Mouse (Mus musculus) neural tube, embryonic 14.5 days (tissue): ENCODE results near the gene Ccdc138. TPM values are rescaled to one million over a fixed set of nuclear protein-coding genes. Genes with fewer than 3 reads are reported as not detected.
A peak's percentile ranks its signal among the peaks of the same experiment; 100 is the strongest.

Experiments
- ATAC-seq: fragments of 200-750 bp; cut with Nextera tagmentation; 2 replicates; pipeline ENCODE4 v1.8.0; 2017; ENCODE audit warnings: low read depth, mild to moderate bottlenecking, moderate TSS enrichment, moderate library complexity
- H3K27ac ChIP-seq: fragments of 300-500 bp; sonication (generic); 2 replicates; pipeline ENCODE4 v1.5.1; 2014; ENCODE audit warnings: low read depth, mild to moderate bottlenecking, control low read depth, low read length, moderate library complexity, mixed read lengths
- H3K27me3 ChIP-seq: fragments of 300-500 bp; sonication (generic); 2 replicates; pipeline ENCODE4 v1.6.1; 2014; ENCODE audit warnings: low read length; ENCODE audit not compliant: control insufficient read depth, insufficient read depth
- H3K36me3 ChIP-seq: fragments of 300-500 bp; sonication (generic); 2 replicates; pipeline ENCODE4 v1.6.1; 2014; ENCODE audit warnings: low read length, mixed read lengths; ENCODE audit not compliant: control insufficient read depth, insufficient read depth
- H3K4me1 ChIP-seq: fragments of 300-500 bp; sonication (generic); 2 replicates; pipeline ENCODE4 v1.6.1; 2014; ENCODE audit warnings: low read length; ENCODE audit not compliant: control insufficient read depth, insufficient read depth
- H3K4me2 ChIP-seq: fragments of 300-500 bp; sonication (generic); 2 replicates; pipeline ENCODE4 v1.6.1; 2014; ENCODE audit warnings: mild to moderate bottlenecking, low read depth, low read length, control low read depth
- H3K4me3 ChIP-seq: fragments of 300-500 bp; sonication (generic); 2 replicates; pipeline ENCODE4 v1.5.1; 2014; ENCODE audit warnings: low read depth, low read length, control low read depth, mixed read lengths
- H3K9ac ChIP-seq: fragments of 300-500 bp; sonication (generic); replicated peaks from 2 replicates; pipeline ENCODE4 v1.6.1; 2014; ENCODE audit warnings: low read depth, mild to moderate bottlenecking, control low read depth, low read length, mixed read lengths
- H3K9me3 ChIP-seq: fragments of 300-500 bp; sonication (generic); 2 replicates; pipeline ENCODE4 v1.6.1; 2016; ENCODE audit warnings: low read length; ENCODE audit not compliant: control insufficient read depth
- WGBS: fragments of 180-500 bp; shearing (Covaris S2); extraction: QIAGEN DNeasy Blood & Tissue Kit; methylation state at CpG from one replicate; pipeline ENCODE4 v1.1.7; 2014; 5-methylcytosine and 5-hydroxymethylcytosine counted together
- polyA plus RNA-seq: library from polyadenylated mRNA; unstranded; fragments of >200 nt; fragmentation: Nextera tagmentation; extraction: Ambion mirVana; gene quantifications from 2 replicates; pipeline ENCODE4 v1.2.1, GENCODE M21; 2014

Ccdc138 gene
- polyA plus RNA-seq, 1 experiment from 2014 or later = 9.2 TPM

GRCm38 (mm10) chr10:58554693-58555387 is 57.1 kb downstream of the Ccdc138 start:
- Histone ChIP-seq H3K9me3 (no peaks in the 10 kb centered on the region), H3K27me3 (no peaks in the 10 kb centered on the region), H3K4me1 (no peaks in the 10 kb centered on the region), H3K9ac (no peak overlapping the region), H3K4me2 (no peak overlapping the region), H3K27ac (no peak overlapping the region), H3K36me3 (no peaks in the 10 kb centered on the region), H3K4me3 (no peak overlapping the region)
- no peak for ATAC-seq
- 92% methylated on average over 8 of the region's 8 CpGs for WGBS

DNA sequence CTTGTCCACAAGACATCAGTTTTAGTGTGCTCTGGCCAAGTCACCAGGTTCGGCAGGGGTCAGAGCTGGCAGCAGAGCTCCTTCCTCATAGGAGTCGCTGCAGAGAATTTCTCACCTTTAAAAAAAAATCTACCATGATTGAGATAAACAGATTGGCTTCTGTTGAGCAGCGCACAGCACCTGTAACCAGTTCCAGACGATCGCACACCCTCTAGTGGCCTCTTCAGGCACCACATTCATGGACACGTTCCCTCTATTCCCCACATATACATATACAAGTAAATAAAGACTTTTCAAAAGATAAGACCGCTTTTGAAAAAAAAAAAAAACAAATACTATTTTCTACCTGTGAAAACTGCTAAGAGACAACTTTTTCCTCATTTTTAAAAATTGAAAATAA is 61.4 kb downstream of the Ccdc138 start:
- 30% methylated on average over 7 of the region's 7 CpGs for WGBS
- 0 out of 2 replicates have a peak, but pooled peaks have one; percentile 34 for ATAC-seq
- no peak overlapping the region for H3K27ac ChIP-seq
- H3K9ac ChIP-seq = no peak overlapping the region
- no peaks in the 10 kb centered on the region for H3K36me3 ChIP-seq
- no peaks in the 10 kb centered on the region for H3K27me3 ChIP-seq
- H3K4me2 ChIP-seq = no peak overlapping the region
- H3K4me3 ChIP-seq = no peak overlapping the region
- H3K4me1 ChIP-seq = no peaks in the 10 kb centered on the region
- H3K9me3 ChIP-seq = no peaks in the 10 kb centered on the region

- no peaks in the 10 kb centered on the region for H3K4me1 ChIP-seq
- WGBS = 20% methylated on average over 3 of the region's 3 CpGs
- H3K27me3 ChIP-seq = no peaks in the 10 kb centered on the region
- peak; percentile 81 for ATAC-seq
- no peak overlapping the region for H3K4me3 ChIP-seq
- H3K36me3 ChIP-seq = no peaks in the 10 kb centered on the region
- H3K4me2 ChIP-seq = no peak overlapping the region
- no peaks in the 10 kb centered on the region for H3K9me3 ChIP-seq
- H3K27ac ChIP-seq = no peak overlapping the region
- no peak overlapping the region for H3K9ac ChIP-seq
These were observed 62.2 kb downstream of the Ccdc138 start for GRCm38 (mm10) chr10:58559901-58560300.

DNA sequence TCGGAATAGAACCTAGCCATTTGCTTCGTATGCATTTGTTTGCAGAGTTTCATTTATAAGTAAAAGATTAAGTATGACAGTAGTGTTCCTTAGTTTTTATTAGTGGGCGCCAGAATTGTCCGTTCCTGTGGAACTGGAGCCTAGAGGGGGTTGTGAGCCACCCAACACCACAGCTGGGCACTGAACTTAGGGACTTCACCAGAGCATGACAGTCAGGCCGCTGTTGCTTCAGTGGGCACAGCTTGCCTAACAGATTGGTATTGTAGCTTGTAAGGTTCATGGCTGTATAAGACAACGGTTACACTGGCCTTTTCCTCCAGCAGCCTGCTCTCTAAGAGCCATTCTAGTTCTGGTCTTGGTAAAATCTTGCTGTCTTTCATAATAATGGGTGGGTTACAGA is 62.8 kb downstream of the Ccdc138 start:
- no peak for ATAC-seq
- H3K36me3 ChIP-seq = no peaks in the 10 kb centered on the region
- H3K9ac ChIP-seq = no peak overlapping the region
- no peak overlapping the region for H3K4me2 ChIP-seq
- 90% methylated on average over 6 of the region's 6 CpGs for WGBS
- H3K4me1 ChIP-seq = no peaks in the 10 kb centered on the region
- H3K4me3 ChIP-seq = no peak overlapping the region
- no peak overlapping the region for H3K27ac ChIP-seq
- no peaks in the 10 kb centered on the region for H3K27me3 ChIP-seq
- no peaks in the 10 kb centered on the region for H3K9me3 ChIP-seq

- no peak overlapping the region for H3K9ac ChIP-seq
- no peak overlapping the region for H3K27ac ChIP-seq
- H3K4me1 ChIP-seq = no peaks in the 10 kb centered on the region
- H3K9me3 ChIP-seq = no peaks in the 10 kb centered on the region
- H3K4me3 ChIP-seq = no peak overlapping the region
- WGBS = 83% methylated on average over 5 of the region's 5 CpGs
- H3K4me2 ChIP-seq = no peak overlapping the region
- ATAC-seq = no peak
- no peaks in the 10 kb centered on the region for H3K27me3 ChIP-seq
- no peaks in the 10 kb centered on the region for H3K36me3 ChIP-seq
These were observed 87.9 kb downstream of the Ccdc138 start for GRCm38 (mm10) chr10:58585427-58586223.

DNA sequence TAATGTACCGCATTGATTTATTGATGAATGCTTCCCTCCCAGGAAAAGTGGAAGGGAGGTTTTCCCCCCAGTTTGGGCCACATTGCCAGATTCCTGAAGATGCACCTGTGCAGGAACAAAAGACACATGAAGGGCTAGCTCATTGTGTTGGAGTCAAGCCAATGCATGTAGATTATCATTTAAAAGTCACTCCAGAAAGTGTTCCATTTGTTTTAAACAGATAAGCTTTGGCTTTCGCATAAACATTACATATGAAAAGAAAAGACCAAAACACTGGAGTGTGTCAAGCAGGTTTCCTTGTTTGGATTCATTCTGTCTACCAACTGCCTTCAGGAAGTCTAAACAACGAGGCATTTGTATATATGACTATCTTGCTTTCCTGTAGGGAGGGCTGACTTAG is 96.7 kb downstream of the Ccdc138 start:
- H3K4me2 ChIP-seq = no peak overlapping the region
- 90% methylated on average over 3 of the region's 3 CpGs for WGBS
- no peaks in the 10 kb centered on the region for H3K4me1 ChIP-seq
- no peaks in the 10 kb centered on the region for H3K36me3 ChIP-seq
- H3K4me3 ChIP-seq = no peak overlapping the region
- H3K27me3 ChIP-seq = no peaks in the 10 kb centered on the region
- H3K27ac ChIP-seq = no peak overlapping the region
- H3K9ac ChIP-seq = no peak overlapping the region
- H3K9me3 ChIP-seq = peaks cover 4% of the 10 kb centered on the region; the same call in 1 of the 2 replicates
- ATAC-seq = no peak

DNA sequence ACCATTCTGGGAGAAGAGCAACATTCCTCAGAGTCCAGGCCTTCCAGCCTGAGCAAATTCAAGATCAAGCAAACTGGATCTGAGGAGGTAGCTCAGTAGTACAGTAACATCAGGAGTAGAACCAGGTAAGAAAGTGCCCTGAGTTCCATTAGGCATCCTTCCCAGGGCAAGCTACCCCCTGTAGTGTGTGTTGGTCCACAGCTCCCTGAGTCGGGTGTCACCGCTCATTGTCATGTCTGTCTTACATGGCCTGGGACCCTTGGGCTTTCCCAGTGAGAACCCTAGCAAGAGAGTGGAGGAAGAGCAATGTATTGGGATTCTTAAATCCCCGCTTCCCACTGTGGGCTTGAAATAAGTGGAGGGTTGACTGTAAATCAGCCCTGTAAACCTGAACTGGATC is 97.4 kb downstream of the Ccdc138 start:
- no peaks in the 10 kb centered on the region for H3K27me3 ChIP-seq
- H3K4me3 ChIP-seq = no peak overlapping the region
- no peak overlapping the region for H3K4me2 ChIP-seq
- WGBS = 95% methylated on average over 3 of the region's 3 CpGs
- H3K36me3 ChIP-seq = no peaks in the 10 kb centered on the region
- no peak for ATAC-seq
- H3K9me3 ChIP-seq = peaks cover 4% of the 10 kb centered on the region; the same call in 1 of the 2 replicates
- no peaks in the 10 kb centered on the region for H3K4me1 ChIP-seq
- H3K9ac ChIP-seq = no peak overlapping the region
- no peak overlapping the region for H3K27ac ChIP-seq

DNA sequence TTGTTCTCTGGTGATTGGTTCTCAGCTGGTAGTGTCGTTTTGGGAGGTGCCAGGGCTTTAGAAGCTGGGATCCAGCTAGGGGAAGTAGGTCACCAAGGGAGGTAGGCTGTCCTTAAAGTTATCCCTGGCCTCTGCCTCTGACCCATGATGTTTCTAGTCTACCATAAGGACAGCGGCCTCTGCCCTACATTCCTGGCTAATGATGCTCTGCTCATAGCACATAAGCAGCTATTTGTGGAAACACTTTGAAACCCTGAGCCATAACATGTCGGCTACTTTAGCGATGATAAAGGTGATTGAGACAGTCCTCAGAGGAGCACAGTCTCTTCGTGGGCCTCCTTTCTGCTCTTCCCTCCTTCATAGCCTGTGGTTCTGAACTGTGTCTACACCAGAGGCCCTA is 98.1 kb downstream of the Ccdc138 start:
- Histone ChIP-seq H3K9me3 (peaks cover 4% of the 10 kb centered on the region; the same call in 1 of the 2 replicates), H3K36me3 (no peaks in the 10 kb centered on the region), H3K4me1 (0 out of 2 replicates have a peak, but pooled peaks cover under 1% of the 10 kb centered on the region), H3K9ac (no peak overlapping the region), H3K27me3 (no peaks in the 10 kb centered on the region), H3K4me3 (no peak overlapping the region), H3K4me2 (no peak overlapping the region), H3K27ac (no peak overlapping the region)
- 72% methylated on average over 5 of the region's 5 CpGs for whole genome bisulfite sequencing
- ATAC-seq = no peak

- Histone ChIP-seq H3K4me1 (peaks cover 11% of the 10 kb centered on the region; the same call in 1 of the 2 replicates), H3K36me3 (no peaks in the 10 kb centered on the region), H3K4me2 (no peak overlapping the region), H3K27me3 (no peaks in the 10 kb centered on the region), H3K4me3 (no peak overlapping the region), H3K9me3 (no peaks in the 10 kb centered on the region), H3K27ac (no peak overlapping the region), H3K9ac (no peak overlapping the region)
- no peak for ATAC-seq
- WGBS = 95% methylated on average over 5 of the region's 5 CpGs
These were observed 102.4 kb downstream of the Ccdc138 start for GRCm38 (mm10) chr10:58600151-58600550.
